13 mouse cellular contexts compared by ENCODE assay signal in genomic region chr14:25855241-25855885, GRCm38 (mm10). TPM values are rescaled to one million over a fixed set of nuclear protein-coding genes. Genes with fewer than 3 reads are reported as not detected.
DNase-seq lines count a peak whose midpoint lies in the region; ATAC-seq and TF ChIP-seq lines count a peak whose summit lies in the region.
"Had no signal": no experiment of that assay in that cellular context is flagged by ENCODE, and none has a peak within 500 bp of the region (broad histone marks: within the 10 kb centered on the region; RNA-seq: fewer than 3 reads in every experiment).

No protein-coding gene starts in this region.

- TF ChIP-seq POLR2A in bone marrow, adult 2 months (IDR thresholded peaks at IDR 0.05; ENCODE audit: borderline replicate concordance, control insufficient read depth, low read depth, low read length): no peak

- H3K9ac ChIP-seq in liver, embryonic 13.5 days: no peak overlapping the region
- H3K9ac ChIP-seq: embryonic facial prominence, embryonic 15.5 days; limb, embryonic 13.5 days had no signal

- no peaks in the 10 kb centered on the region for H3K36me3 ChIP-seq in liver, embryonic 13.5 days
- H3K36me3 ChIP-seq: embryonic facial prominence, embryonic 15.5 days; limb, embryonic 13.5 days had no signal

- WGBS in bone marrow, adult 2 months: 13% methylated on average over 8 of the region's 8 CpGs
- 24% methylated on average over 8 of the region's 8 CpGs for WGBS in liver, embryonic 13.5 days (ENCODE audit: insufficient replicate concordance)

- no peaks in the 10 kb centered on the region for H3K27me3 ChIP-seq in liver, embryonic 13.5 days
- H3K27me3 ChIP-seq: embryonic facial prominence, embryonic 15.5 days; limb, embryonic 13.5 days had no signal

- H3K4me2 ChIP-seq in liver, embryonic 13.5 days: peak overlapping the region; percentile 29
- H3K4me2 ChIP-seq: embryonic facial prominence, embryonic 15.5 days; limb, embryonic 13.5 days had no signal

- peak overlapping the region; percentile 89 for H3K27ac ChIP-seq in bone marrow, adult 2 months (ENCODE audit: control insufficient read depth, insufficient read depth, low read depth, low read length, poor library complexity)
- H3K27ac ChIP-seq in liver, embryonic 13.5 days: no peak overlapping the region
- H3K27ac ChIP-seq: embryonic facial prominence, embryonic 15.5 days; limb, embryonic 13.5 days had no signal

- no peak for TF ChIP-seq CTCF in bone marrow, adult 2 months (IDR thresholded peaks at IDR 0.05; ENCODE audit: control insufficient read depth, insufficient read depth, low read length)

- H3K9me3 ChIP-seq in liver, embryonic 13.5 days (replicated peaks): no peaks in the 10 kb centered on the region
- H3K9me3 ChIP-seq: embryonic facial prominence, embryonic 15.5 days; limb, embryonic 13.5 days had no signal

- peak; percentile 58 for DNase-seq in urinary bladder, postnatal 14 days (ENCODE audit: low spot score)
- no peak for DNase-seq in urinary bladder, postnatal 25 days (ENCODE audit: low spot score)
- DNase-seq in liver, embryonic 13.5 days: no peak
- no peak for DNase-seq in adrenal gland, postnatal 10 days
- DNase-seq in cerebellum, postnatal 14 days: no peak
- DNase-seq in right cerebral cortex, adult 18-20 months: no peak
- DNase-seq: gastrocnemius, postnatal 25 days; heart, postnatal 4 days; kidney, postnatal 4 days; right cerebral cortex, postnatal 25 days had no signal

- peak; percentile 52 for ATAC-seq in liver, embryonic 13.5 days (ENCODE audit: low read depth)

- H3K4me1 ChIP-seq in bone marrow, adult 2 months (ENCODE audit: control insufficient read depth, insufficient read depth, low read length): peaks cover 21% of the 10 kb centered on the region
- H3K4me1 ChIP-seq in liver, embryonic 13.5 days (replicated peaks): peaks cover 47% of the 10 kb centered on the region

- H3K4me3 ChIP-seq in bone marrow, adult 2 months (replicated peaks; ENCODE audit: control insufficient read depth, low read depth, low read length): peak overlapping the region; percentile 30
- H3K4me3 ChIP-seq in liver, embryonic 13.5 days (replicated peaks): no peak overlapping the region
- H3K4me3 ChIP-seq: embryonic facial prominence, embryonic 15.5 days; limb, embryonic 13.5 days had no signal

RNA-seq across cellular contexts. Expression of gene Anxa11, which starts 13.4 kb away (rescaled TPM):
- 19.9 and 43.0 TPM in 2 replicates for polyA plus RNA-seq in bone marrow, adult 2 months (2011; ENCODE audit: insufficient read depth, insufficient read length, low replicate concordance, missing spikeins)
- 7.3 and 9.4 TPM in 2 replicates for polyA plus RNA-seq in liver, embryonic 13.5 days (2015; fragmentation: Nextera tagmentation; extraction: Ambion mirVana)
- total RNA-seq in adrenal gland, postnatal 10 days (2021): 10 to 100 TPM; 48.8 to 56.2 TPM

RNA-seq across cellular contexts. Expression of gene Plac9a, which starts 47.5 kb away (rescaled TPM):
- polyA plus RNA-seq in bone marrow, adult 2 months (2011; ENCODE audit: insufficient read depth, insufficient read length, low replicate concordance, missing spikeins): not detected in 2 replicates
- 0.70 TPM in 1 of 2 replicates, not detected in the other for polyA plus RNA-seq in liver, embryonic 13.5 days (2015; fragmentation: Nextera tagmentation; extraction: Ambion mirVana)
- 1 to 10 TPM; 2.6 to 5.2 TPM for total RNA-seq in adrenal gland, postnatal 10 days (2021)
- polyA plus RNA-seq: limb, embryonic 13.5 days had no signal
